8 mouse cellular contexts compared by ENCODE assay signal in the genomic region with DNA sequence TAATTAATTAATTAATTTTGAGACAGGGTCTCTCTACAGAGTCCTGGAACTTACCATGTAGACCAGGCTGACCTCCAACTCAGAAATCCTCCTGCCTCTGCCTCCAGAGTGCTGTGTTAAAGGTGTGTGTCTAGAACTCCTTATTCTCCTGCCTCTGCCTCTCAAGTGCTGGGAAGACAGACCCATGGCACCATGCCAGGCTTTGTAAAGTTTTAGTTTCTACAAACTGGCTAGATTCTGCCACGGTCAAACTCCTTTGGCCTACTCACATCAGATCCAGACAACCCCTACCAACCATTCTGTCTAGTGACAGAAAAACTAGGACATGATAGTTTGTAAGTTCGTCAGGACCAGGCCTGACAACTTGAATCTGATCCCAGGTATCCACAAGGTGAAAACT. TPM values are rescaled to one million over a fixed set of nuclear protein-coding genes. Genes with fewer than 3 reads are reported as not detected.
DNase-seq lines count a peak whose midpoint lies in the region; ATAC-seq and TF ChIP-seq lines count a peak whose summit lies in the region.

No protein-coding gene starts in this region.

- H3K9ac ChIP-seq in heart, embryonic 15.5 days = no peak overlapping the region
- peak overlapping the region; percentile 89; the same call in 1 of the 2 replicates for H3K9ac ChIP-seq in hindbrain, embryonic 13.5 days
- peak overlapping the region; percentile 81; the same call in 1 of the 2 replicates for H3K9ac ChIP-seq in midbrain, embryonic 12.5 days (replicated peaks)

- H3K27me3 ChIP-seq in heart, embryonic 15.5 days = no peaks in the 10 kb centered on the region
- H3K27me3 ChIP-seq in hindbrain, embryonic 13.5 days = no peaks in the 10 kb centered on the region
- no peaks in the 10 kb centered on the region for H3K27me3 ChIP-seq in midbrain, embryonic 12.5 days

- H3K36me3 ChIP-seq in heart, embryonic 15.5 days = peaks cover 23% of the 10 kb centered on the region
- peaks cover 46% of the 10 kb centered on the region for H3K36me3 ChIP-seq in hindbrain, embryonic 13.5 days
- peaks cover 35% of the 10 kb centered on the region for H3K36me3 ChIP-seq in midbrain, embryonic 12.5 days

- H3K27ac ChIP-seq in heart, embryonic 15.5 days = no peak overlapping the region
- H3K27ac ChIP-seq in bone marrow, adult 2 months (ENCODE audit: control insufficient read depth, insufficient read depth, low read depth, low read length, poor library complexity) = no peak overlapping the region
- H3K27ac ChIP-seq in hindbrain, embryonic 13.5 days = no peak overlapping the region
- no peak overlapping the region for H3K27ac ChIP-seq in midbrain, embryonic 12.5 days (replicated peaks)

- 81% methylated on average over 2 of the region's 2 CpGs for WGBS in heart, embryonic 15.5 days
- 81% methylated on average over 2 of the region's 2 CpGs for WGBS in bone marrow, adult 2 months
- WGBS in hindbrain, embryonic 13.5 days = 84% methylated on average over 2 of the region's 2 CpGs
- 92% methylated on average over 2 of the region's 2 CpGs for WGBS in midbrain, embryonic 12.5 days

- ATAC-seq in heart, embryonic 15.5 days (replicated peaks; ENCODE audit: insufficient number of reproducible peaks, insufficient read depth, low FRiP score, low read depth) = no peak
- ATAC-seq in hindbrain, embryonic 13.5 days (ENCODE audit: low FRiP score) = no peak
- ATAC-seq in midbrain, embryonic 12.5 days (ENCODE audit: low FRiP score, low read depth) = no peak

- no peak for TF ChIP-seq POLR2A in bone marrow, adult 2 months (IDR thresholded peaks at IDR 0.05; ENCODE audit: borderline replicate concordance, control insufficient read depth, low read depth, low read length)

- no peak for DNase-seq in heart, adult 18-20 months
- DNase-seq in frontal cortex, postnatal 10 days (ENCODE audit: low spot score in 2 of 2) = no peak
- DNase-seq in layer of hippocampus, postnatal 36 days = no peak
- no peak for DNase-seq in retina, postnatal 1 day

- H3K4me3 ChIP-seq in heart, embryonic 15.5 days = peak overlapping the region; percentile 81
- H3K4me3 ChIP-seq in bone marrow, adult 2 months (replicated peaks; ENCODE audit: control insufficient read depth, low read depth, low read length) = peak overlapping the region; percentile 23
- peak overlapping the region; percentile 90 for H3K4me3 ChIP-seq in hindbrain, embryonic 13.5 days
- peak overlapping the region; percentile 96; the same call in 1 of the 2 replicates for H3K4me3 ChIP-seq in midbrain, embryonic 12.5 days

- no peak for TF ChIP-seq CTCF in bone marrow, adult 2 months (IDR thresholded peaks at IDR 0.05; ENCODE audit: control insufficient read depth, insufficient read depth, low read length)

- H3K4me2 ChIP-seq in heart, embryonic 15.5 days = peak overlapping the region; percentile 89
- peak overlapping the region; percentile 97 for H3K4me2 ChIP-seq in hindbrain, embryonic 13.5 days
- H3K4me2 ChIP-seq in midbrain, embryonic 12.5 days (replicated peaks) = peak overlapping the region; percentile 95

- H3K9me3 ChIP-seq in heart, embryonic 15.5 days (replicated peaks) = no peaks in the 10 kb centered on the region
- H3K9me3 ChIP-seq in hindbrain, embryonic 13.5 days = no peaks in the 10 kb centered on the region
- H3K9me3 ChIP-seq in midbrain, embryonic 12.5 days = no peaks in the 10 kb centered on the region

- peaks cover 37% of the 10 kb centered on the region for H3K4me1 ChIP-seq in heart, embryonic 15.5 days (replicated peaks)
- peaks cover 13% of the 10 kb centered on the region; the same call in 1 of the 2 replicates for H3K4me1 ChIP-seq in bone marrow, adult 2 months (ENCODE audit: control insufficient read depth, insufficient read depth, low read length)
- H3K4me1 ChIP-seq in hindbrain, embryonic 13.5 days (replicated peaks) = peaks cover 45% of the 10 kb centered on the region
- H3K4me1 ChIP-seq in midbrain, embryonic 12.5 days = peaks cover 31% of the 10 kb centered on the region

RNA-seq across cellular contexts. Expression of a gene that starts 1.4 kb away (rescaled TPM):
- polyA plus RNA-seq in heart, embryonic 15.5 days (2015; fragmentation: Nextera tagmentation; extraction: Ambion mirVana) = 12.7 and 18.6 TPM in 2 replicates
- total RNA-seq in heart, adult 18-20 months (2021) = 10 to 100 TPM; 73.6 to 73.7 TPM
- polyA plus RNA-seq in bone marrow, adult 2 months (2011; ENCODE audit: insufficient read depth, insufficient read length, low replicate concordance, missing spikeins) = 10.3 and 23.6 TPM in 2 replicates
- polyA plus RNA-seq in hindbrain, embryonic 13.5 days (2015; fragmentation: Nextera tagmentation; extraction: Ambion mirVana) = 9.1 and 9.2 TPM in 2 replicates
- 23.0 and 24.3 TPM in 2 replicates for polyA plus RNA-seq in midbrain, embryonic 12.5 days (2016; fragmentation: Nextera tagmentation; extraction: Ambion mirVana)
- 10 to 100 TPM; 47.2 to 47.4 TPM for total RNA-seq in layer of hippocampus, postnatal 36 days (2021)

RNA-seq across cellular contexts. Expression of a gene that starts 16.0 kb away (rescaled TPM):
- polyA plus RNA-seq in heart, embryonic 15.5 days (2015; fragmentation: Nextera tagmentation; extraction: Ambion mirVana) = 36.1 and 44.9 TPM in 2 replicates
- 10 to 100 TPM; 23.1 to 33.6 TPM for total RNA-seq in heart, adult 18-20 months (2021)
- 36.2 and 57.2 TPM in 2 replicates for polyA plus RNA-seq in bone marrow, adult 2 months (2011; ENCODE audit: insufficient read depth, insufficient read length, low replicate concordance, missing spikeins)
- 51.9 and 54.2 TPM in 2 replicates for polyA plus RNA-seq in hindbrain, embryonic 13.5 days (2015; fragmentation: Nextera tagmentation; extraction: Ambion mirVana)
- polyA plus RNA-seq in midbrain, embryonic 12.5 days (2016; fragmentation: Nextera tagmentation; extraction: Ambion mirVana) = 76.6 and 82.8 TPM in 2 replicates
- total RNA-seq in layer of hippocampus, postnatal 36 days (2021) = 10 to 100 TPM; 70.2 to 77.2 TPM

RNA-seq across cellular contexts. Expression of a gene that starts 47.3 kb away (rescaled TPM):
- 8.6 and 11.0 TPM in 2 replicates for polyA plus RNA-seq in heart, embryonic 15.5 days (2015; fragmentation: Nextera tagmentation; extraction: Ambion mirVana)
- 1 to 10 TPM; 4.6 to 5.0 TPM for total RNA-seq in heart, adult 18-20 months (2021)
- polyA plus RNA-seq in bone marrow, adult 2 months (2011; ENCODE audit: insufficient read depth, insufficient read length, low replicate concordance, missing spikeins) = 1.6 and 4.1 TPM in 2 replicates
- polyA plus RNA-seq in hindbrain, embryonic 13.5 days (2015; fragmentation: Nextera tagmentation; extraction: Ambion mirVana) = 18.0 and 18.9 TPM in 2 replicates
- 16.4 and 18.2 TPM in 2 replicates for polyA plus RNA-seq in midbrain, embryonic 12.5 days (2016; fragmentation: Nextera tagmentation; extraction: Ambion mirVana)
- 10 to 100 TPM; 14.7 to 15.7 TPM for total RNA-seq in layer of hippocampus, postnatal 36 days (2021)

RNA-seq across cellular contexts. Expression of a gene that starts 47.3 kb away (rescaled TPM):
- 1.1 and 1.2 TPM in 2 replicates for polyA plus RNA-seq in heart, embryonic 15.5 days (2015; fragmentation: Nextera tagmentation; extraction: Ambion mirVana)
- 10 to 100 TPM; 17.0 to 24.2 TPM for total RNA-seq in heart, adult 18-20 months (2021)
- not detected in 2 replicates for polyA plus RNA-seq in bone marrow, adult 2 months (2011; ENCODE audit: insufficient read depth, insufficient read length, low replicate concordance, missing spikeins)
- 1.1 and 1.3 TPM in 2 replicates for polyA plus RNA-seq in hindbrain, embryonic 13.5 days (2015; fragmentation: Nextera tagmentation; extraction: Ambion mirVana)
- polyA plus RNA-seq in midbrain, embryonic 12.5 days (2016; fragmentation: Nextera tagmentation; extraction: Ambion mirVana) = 1.4 and 1.7 TPM in 2 replicates
- total RNA-seq in layer of hippocampus, postnatal 36 days (2021) = 1 to 10 TPM in 1 of 2 experiments, under 1 TPM in 1; 0.32 to 1.4 TPM

RNA-seq across cellular contexts. Expression of a gene that starts 57.1 kb away (rescaled TPM):
- polyA plus RNA-seq in heart, embryonic 15.5 days (2015; fragmentation: Nextera tagmentation; extraction: Ambion mirVana) = 8.8 and 11.5 TPM in 2 replicates
- total RNA-seq in heart, adult 18-20 months (2021) = 1 to 10 TPM; 7.3 to 9.8 TPM
- polyA plus RNA-seq in bone marrow, adult 2 months (2011; ENCODE audit: insufficient read depth, insufficient read length, low replicate concordance, missing spikeins) = 2.9 and 8.0 TPM in 2 replicates
- polyA plus RNA-seq in hindbrain, embryonic 13.5 days (2015; fragmentation: Nextera tagmentation; extraction: Ambion mirVana) = 15.7 and 16.6 TPM in 2 replicates
- 19.1 and 19.6 TPM in 2 replicates for polyA plus RNA-seq in midbrain, embryonic 12.5 days (2016; fragmentation: Nextera tagmentation; extraction: Ambion mirVana)
- total RNA-seq in layer of hippocampus, postnatal 36 days (2021) = 10 to 100 TPM in 1 of 2 experiments, 1 to 10 TPM in 1; 9.9 to 11.0 TPM

Comparison
In these comparisons a context has a peak if more than half of its experiments do, and no peak if none do; other contexts are left out.
1. H3K4me3 ChIP-seq: peak in every context shown above with its lines; median percentile 96 in midbrain, embryonic 12.5 days; 90 in hindbrain, embryonic 13.5 days; 81 in heart, embryonic 15.5 days; 23 in bone marrow, adult 2 months.